In genomic region chr12:31266686-31267085, GRCm38 (mm10) we compare ENCODE assay signal across 7 mouse cellular contexts. TPM values are rescaled to one million over a fixed set of nuclear protein-coding genes. Genes with fewer than 3 reads are reported as not detected.
DNase-seq lines count a peak whose midpoint lies in the region; ATAC-seq and TF ChIP-seq lines count a peak whose summit lies in the region.

No protein-coding gene starts in this region.

- H3K9ac ChIP-seq in ES-Bruce4 (ENCODE audit: low read depth, poor library complexity, severe bottlenecking) = peak overlapping the region; percentile 86; the same call in 1 of the 2 replicates
- H3K9ac ChIP-seq in heart, embryonic 11.5 days (ENCODE audit: low read depth, low read length) = peak overlapping the region; percentile 93
- H3K9ac ChIP-seq in neural tube, embryonic 14.5 days (replicated peaks; ENCODE audit: low read depth, low read length) = peak overlapping the region; percentile 29; the same call in 1 of the 2 replicates

- H3K4me3 ChIP-seq in ES-Bruce4 (ENCODE audit: low read depth, low read length) = peak overlapping the region; percentile 59
- peak overlapping the region; percentile 88 for H3K4me3 ChIP-seq in heart, embryonic 11.5 days (ENCODE audit: low read depth, low read length)
- peak overlapping the region; percentile 35 for H3K4me3 ChIP-seq in neural tube, embryonic 14.5 days (ENCODE audit: low read depth, low read length)

- no peak overlapping the region for H3K27ac ChIP-seq in ES-Bruce4 (ENCODE audit: insufficient read depth, low read length)
- peak overlapping the region; percentile 24; the same call in 1 of the 2 replicates for H3K27ac ChIP-seq in heart, embryonic 11.5 days (ENCODE audit: low read depth, low read length)
- H3K27ac ChIP-seq in neural tube, embryonic 14.5 days (ENCODE audit: low read depth, low read length) = no peak overlapping the region

- no peak for TF ChIP-seq CTCF in ES-Bruce4 (IDR thresholded peaks at IDR 0.05; ENCODE audit: low read depth, low read length)
- TF ChIP-seq CTCF in brain, embryonic 14.5 days (IDR thresholded peaks at IDR 0.05; ENCODE audit: borderline replicate concordance, extremely low read depth, insufficient read depth, insufficient read length) = no peak

- peaks cover 4% of the 10 kb centered on the region; the same call in 1 of the 2 replicates for H3K27me3 ChIP-seq in ES-Bruce4 (ENCODE audit: control insufficient read depth, insufficient read depth, low read length, poor library complexity, severe bottlenecking)
- no peaks in the 10 kb centered on the region for H3K27me3 ChIP-seq in heart, embryonic 11.5 days (ENCODE audit: control insufficient read depth, insufficient read depth, low read length)
- peaks cover 25% of the 10 kb centered on the region for H3K27me3 ChIP-seq in neural tube, embryonic 14.5 days (ENCODE audit: control insufficient read depth, insufficient read depth, low read length)

- peak; percentile 27 for DNase-seq in brain, embryonic 14.5 days (ENCODE audit: low read depth)
- peak; percentile 44 to 63 for DNase-seq in kidney, postnatal 4 days
- no peak for DNase-seq in cerebellum, postnatal 36 days
- no peak for DNase-seq in gastrocnemius, adult 18-20 months (ENCODE audit: low spot score)

- no peaks in the 10 kb centered on the region for H3K9me3 ChIP-seq in ES-Bruce4 (replicated peaks; ENCODE audit: control insufficient read depth, insufficient read depth, low read length, poor library complexity, severe bottlenecking)
- H3K9me3 ChIP-seq in heart, embryonic 11.5 days (replicated peaks; ENCODE audit: control insufficient read depth, low read length) = no peaks in the 10 kb centered on the region
- no peaks in the 10 kb centered on the region for H3K9me3 ChIP-seq in neural tube, embryonic 14.5 days (ENCODE audit: control insufficient read depth, low read length)

- no peak for TF ChIP-seq POLR2A in ES-Bruce4 (IDR thresholded peaks at IDR 0.05; ENCODE audit: insufficient read depth, low read length)
- TF ChIP-seq POLR2A in brain, embryonic 14.5 days (IDR thresholded peaks at IDR 0.05; ENCODE audit: borderline replicate concordance, extremely low read depth, insufficient read depth, insufficient read length, poor library complexity, severe bottlenecking) = no peak

- peak overlapping the region; percentile 78 for H3K4me2 ChIP-seq in heart, embryonic 11.5 days
- peak overlapping the region; percentile 62 for H3K4me2 ChIP-seq in neural tube, embryonic 14.5 days (ENCODE audit: low read depth, low read length)

- no peak for ATAC-seq in heart, embryonic 11.5 days (replicated peaks; ENCODE audit: insufficient number of reproducible peaks, low FRiP score, low TSS enrichment)
- no peak for ATAC-seq in neural tube, embryonic 14.5 days (ENCODE audit: low read depth)

- H3K36me3 ChIP-seq in ES-Bruce4 (ENCODE audit: control insufficient read depth, insufficient read depth, low read length, poor library complexity, severe bottlenecking) = peaks cover 17% of the 10 kb centered on the region
- peaks cover 8% of the 10 kb centered on the region; the same call in 1 of the 2 replicates for H3K36me3 ChIP-seq in heart, embryonic 11.5 days (ENCODE audit: control insufficient read depth, insufficient read depth, low read length)
- H3K36me3 ChIP-seq in neural tube, embryonic 14.5 days (ENCODE audit: control insufficient read depth, insufficient read depth, low read length) = no peaks in the 10 kb centered on the region

- no peak for TF ChIP-seq EP300 in ES-Bruce4 (IDR thresholded peaks at IDR 0.05; ENCODE audit: insufficient read depth, low read depth, low read length)

- H3K4me1 ChIP-seq in ES-Bruce4 (ENCODE audit: control insufficient read depth, insufficient read depth, low read length) = peaks cover 8% of the 10 kb centered on the region
- H3K4me1 ChIP-seq in heart, embryonic 11.5 days (ENCODE audit: control insufficient read depth, insufficient read depth, low read length) = peaks cover 64% of the 10 kb centered on the region
- no peaks in the 10 kb centered on the region for H3K4me1 ChIP-seq in neural tube, embryonic 14.5 days (ENCODE audit: control insufficient read depth, insufficient read depth, low read length)

- WGBS in heart, embryonic 11.5 days (ENCODE audit: insufficient replicate concordance) = 4% methylated on average over 15 of the region's 15 CpGs
- 12% methylated on average over 15 of the region's 15 CpGs for WGBS in neural tube, embryonic 14.5 days

RNA-seq across cellular contexts. Expression of gene Lamb1, which starts 1.7 kb away (rescaled TPM):
- 142 and 163 TPM in 2 replicates for polyA plus RNA-seq in ES-Bruce4 (2011; ENCODE audit: insufficient read depth, insufficient read length, low read depth, missing spikeins)
- polyA plus RNA-seq in brain, embryonic 14.5 days (2012; rRNA removed) = 12.3 and 25.7 TPM in 2 replicates
- 67.4 and 92.3 TPM in 2 replicates for polyA plus RNA-seq in heart, embryonic 11.5 days (2014; fragmentation: Nextera tagmentation; extraction: Ambion mirVana)
- polyA plus RNA-seq in neural tube, embryonic 14.5 days (2014; fragmentation: Nextera tagmentation; extraction: Ambion mirVana) = 4.9 and 26.7 TPM in 2 replicates
- total RNA-seq in gastrocnemius, adult 18-20 months (2021) = 10 to 100 TPM; 10.8 to 13.2 TPM

RNA-seq across cellular contexts. Expression of gene Gm6993, which starts 26.1 kb away (rescaled TPM):
- not detected in 2 replicates for polyA plus RNA-seq in ES-Bruce4 (2011; ENCODE audit: insufficient read depth, insufficient read length, low read depth, missing spikeins)
- polyA plus RNA-seq in brain, embryonic 14.5 days (2012; rRNA removed) = not detected in 2 replicates
- polyA plus RNA-seq in heart, embryonic 11.5 days (2014; fragmentation: Nextera tagmentation; extraction: Ambion mirVana) = not detected in 2 replicates
- not detected in 2 replicates for polyA plus RNA-seq in neural tube, embryonic 14.5 days (2014; fragmentation: Nextera tagmentation; extraction: Ambion mirVana)
- not detected for total RNA-seq in gastrocnemius, adult 18-20 months (2021)

Comparison
In these comparisons a context has a peak if more than half of its experiments do, and no peak if none do; other contexts are left out.
1. H3K4me3 ChIP-seq: peak in every context shown above with its lines; median percentile 88 in heart, embryonic 11.5 days; 59 in ES-Bruce4; 35 in neural tube, embryonic 14.5 days.
2. H3K9ac ChIP-seq: peak in every context shown above with its lines; median percentile 93 in heart, embryonic 11.5 days; 86 in ES-Bruce4; 29 in neural tube, embryonic 14.5 days.
3. DNase-seq: peak in brain, embryonic 14.5 days (single experiment) and kidney, postnatal 4 days (2 of 2); none in cerebellum, postnatal 36 days (0 of 2) and gastrocnemius, adult 18-20 months (single experiment).